Mouse (Mus musculus): ENCODE data around the gene Lrriq1. TPM values are rescaled to one million over a fixed set of nuclear protein-coding genes. Genes with fewer than 3 reads are reported as not detected.

The Lrriq1 gene
- polyA plus RNA-seq, 1 experiment from 2014 or later, result 0.14 TPM

- 6% methylated on average over 11 of the region's 11 CpGs for WGBS
Measured at GRCm38 (mm10) chr10:103030931-103031330, 205.2 kb downstream of the Lrriq1 start.

DNA sequence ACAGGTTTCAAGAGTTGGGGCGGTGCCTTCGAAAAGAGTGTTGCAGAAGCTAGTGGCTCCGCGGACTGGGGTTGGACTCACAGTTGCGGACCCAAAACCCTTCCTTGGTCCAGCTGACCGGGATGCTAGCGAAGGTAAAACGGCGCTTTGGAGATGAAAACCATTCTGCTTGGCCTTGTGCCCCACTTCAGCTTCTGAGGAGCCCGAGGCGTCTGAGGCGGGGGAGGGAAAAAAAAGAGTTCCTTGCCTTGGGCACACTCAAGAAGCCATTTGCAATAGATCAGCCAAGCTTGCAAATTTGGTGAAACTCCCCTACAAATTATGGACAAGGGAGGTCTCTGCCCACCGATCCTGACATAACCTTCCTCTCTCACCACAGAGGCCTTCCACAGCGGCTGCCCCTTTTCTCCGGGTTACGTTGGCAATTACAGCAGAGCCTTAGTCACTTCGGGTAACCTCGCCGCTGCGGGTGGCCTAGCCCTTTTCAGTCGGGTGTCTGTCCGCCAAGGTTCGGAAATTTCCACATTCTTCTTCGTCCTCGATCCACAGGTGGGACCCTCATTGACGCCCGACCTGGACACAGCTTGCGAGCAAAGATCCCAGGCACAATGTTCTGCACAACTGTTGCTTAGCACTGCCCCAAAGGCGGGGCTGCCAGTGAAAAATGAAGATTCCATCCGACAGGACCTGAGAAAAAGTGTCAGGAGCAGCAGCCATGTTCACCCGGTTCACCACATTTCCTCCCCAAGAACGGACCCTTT is 206.2 kb downstream of the Lrriq1 start, which contains the start of gene Alx1:
TSS of gene Alx1 (minus strand) at position 486 of the 761 bp plus-strand sequence.
- Histone ChIP-seq H3K4me3 (ENCODE audit: low read depth, low read length) (no peak within 1 kb of the TSS), H3K36me3 (ENCODE audit: control insufficient read depth, insufficient read depth) (no peaks in the 10 kb centered on the region), H3K4me2 (replicated peaks; ENCODE audit: low read depth) (no peak within 1 kb of the TSS), H3K9ac (ENCODE audit: low read depth, low read length) (no peak within 1 kb of the TSS), H3K4me1 (replicated peaks; ENCODE audit: control insufficient read depth, insufficient read depth, low read length) (no peaks in the 10 kb centered on the region), H3K9me3 (ENCODE audit: control insufficient read depth) (no peaks in the 10 kb centered on the region), H3K27me3 (replicated peaks; ENCODE audit: control insufficient read depth, insufficient read depth, low read length) (peaks cover 86% of the 10 kb centered on the region), H3K27ac (ENCODE audit: low read depth, low read length) (no peak within 1 kb of the TSS)
- no peak for TF ChIP-seq CTCF (IDR thresholded peaks at IDR 0.05; ENCODE audit: low read depth)
- no peak for ATAC-seq
- 3% methylated on average over 32 of the region's 32 CpGs for WGBS

More at GRCm38 (mm10) chr10:103030931-103031330, 205.2 kb downstream of the Lrriq1 start:
- Histone ChIP-seq H3K36me3 (ENCODE audit: control insufficient read depth, insufficient read depth) (no peaks in the 10 kb centered on the region), H3K27me3 (replicated peaks; ENCODE audit: control insufficient read depth, insufficient read depth, low read length) (peaks cover 90% of the 10 kb centered on the region), H3K4me1 (replicated peaks; ENCODE audit: control insufficient read depth, insufficient read depth, low read length) (no peaks in the 10 kb centered on the region), H3K4me2 (replicated peaks; ENCODE audit: low read depth) (no peak overlapping the region), H3K27ac (ENCODE audit: low read depth, low read length) (no peak overlapping the region), H3K4me3 (ENCODE audit: low read depth, low read length) (no peak overlapping the region), H3K9me3 (ENCODE audit: control insufficient read depth) (no peaks in the 10 kb centered on the region), H3K9ac (ENCODE audit: low read depth, low read length) (no peak overlapping the region)
- TF ChIP-seq CTCF (IDR thresholded peaks at IDR 0.05; ENCODE audit: low read depth), result no peak
- ATAC-seq, result no peak

DNA sequence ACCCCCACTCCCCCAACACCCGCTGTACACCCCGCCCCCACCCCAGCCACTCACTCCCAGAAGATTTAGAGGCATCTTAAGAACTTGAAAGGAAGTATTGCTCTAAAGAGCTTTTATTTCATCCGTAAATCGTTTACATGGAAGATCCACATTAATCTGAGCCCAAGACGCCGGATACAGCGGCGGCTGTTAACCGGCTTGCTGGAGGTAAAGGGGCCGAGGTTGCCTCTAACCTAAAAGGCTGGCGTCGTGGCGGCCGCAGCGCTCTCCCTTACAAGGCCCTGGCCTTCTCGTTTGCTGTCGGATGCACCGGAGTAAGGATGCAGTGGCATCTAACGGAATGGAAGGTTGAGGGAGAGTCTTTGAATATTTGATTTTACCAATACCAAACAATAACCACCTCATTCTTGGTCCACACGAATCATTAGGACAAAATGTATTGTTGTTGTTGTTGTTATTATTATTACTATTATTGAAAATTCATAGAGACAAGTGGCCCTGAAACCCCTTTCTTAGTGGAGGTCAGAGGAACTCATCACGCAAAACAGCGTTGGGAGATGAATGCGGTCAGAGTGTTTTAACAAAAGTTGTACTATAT is 206.9 kb downstream of the Lrriq1 start:
- 2% methylated on average over 23 of the region's 23 CpGs for WGBS
- Histone ChIP-seq H3K9me3 (ENCODE audit: control insufficient read depth) (no peaks in the 10 kb centered on the region), H3K36me3 (ENCODE audit: control insufficient read depth, insufficient read depth) (no peaks in the 10 kb centered on the region), H3K9ac (ENCODE audit: low read depth, low read length) (no peak overlapping the region), H3K4me3 (ENCODE audit: low read depth, low read length) (no peak overlapping the region), H3K4me1 (replicated peaks; ENCODE audit: control insufficient read depth, insufficient read depth, low read length) (no peaks in the 10 kb centered on the region), H3K27me3 (replicated peaks; ENCODE audit: control insufficient read depth, insufficient read depth, low read length) (peaks cover 81% of the 10 kb centered on the region), H3K4me2 (replicated peaks; ENCODE audit: low read depth) (no peak overlapping the region), H3K27ac (ENCODE audit: low read depth, low read length) (no peak overlapping the region)
- TF ChIP-seq CTCF (IDR thresholded peaks at IDR 0.05; ENCODE audit: low read depth), result no peak
- ATAC-seq, result no peak

DNA sequence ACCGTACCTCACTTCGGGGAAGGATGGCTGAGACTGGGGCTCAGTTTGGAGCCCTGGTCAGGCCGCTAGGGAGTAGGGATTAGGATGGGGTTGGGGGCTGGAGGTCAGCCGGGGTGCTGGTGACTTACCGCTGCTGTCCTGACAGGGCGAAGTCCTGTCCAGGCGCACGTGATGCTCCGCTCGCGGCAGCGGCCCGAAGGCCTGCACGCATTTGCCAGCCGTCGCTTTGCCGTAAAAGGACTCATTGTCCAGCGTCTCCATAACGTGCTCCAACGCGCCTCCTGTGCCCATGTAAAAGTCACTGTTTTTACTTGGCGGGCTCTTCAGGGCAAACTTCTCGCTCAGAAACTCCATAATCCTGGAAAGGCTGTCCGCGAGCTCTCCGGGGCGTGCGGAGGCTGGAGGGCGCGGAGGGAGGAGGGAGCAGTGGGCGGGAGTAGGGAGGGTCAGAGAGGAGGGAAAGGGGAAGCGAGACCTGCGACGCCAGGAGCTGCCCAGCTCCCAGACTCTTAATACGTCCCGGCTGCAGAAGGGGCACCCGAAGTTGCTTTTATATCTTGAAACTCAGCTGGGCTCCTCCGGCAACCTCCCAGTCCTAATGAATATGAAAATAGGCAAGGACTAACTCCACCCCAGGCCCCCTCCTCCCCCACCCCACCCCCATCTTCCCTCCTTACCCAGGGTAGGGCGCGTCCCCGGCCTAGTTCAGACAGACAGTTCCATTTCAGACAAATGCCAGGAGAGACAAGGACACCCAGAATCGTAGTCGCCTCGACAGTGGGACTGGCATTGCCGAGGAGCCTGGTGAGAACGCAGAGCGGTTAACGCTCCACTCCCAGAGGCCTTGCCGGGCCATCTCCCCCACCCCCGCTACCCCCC is 207.6 kb downstream of the Lrriq1 start:
- no peaks in the 10 kb centered on the region for H3K36me3 ChIP-seq (ENCODE audit: control insufficient read depth, insufficient read depth)
- H3K27me3 ChIP-seq (replicated peaks; ENCODE audit: control insufficient read depth, insufficient read depth, low read length), result peaks cover 84% of the 10 kb centered on the region
- H3K4me3 ChIP-seq (ENCODE audit: low read depth, low read length), result peak overlapping the region; percentile 36
- no peak overlapping the region for H3K27ac ChIP-seq (ENCODE audit: low read depth, low read length)
- 1% methylated on average over 50 of the region's 50 CpGs for WGBS
- no peaks in the 10 kb centered on the region for H3K9me3 ChIP-seq (ENCODE audit: control insufficient read depth)
- TF ChIP-seq CTCF (IDR thresholded peaks at IDR 0.05; ENCODE audit: low read depth), result no peak
- no peak overlapping the region for H3K9ac ChIP-seq (ENCODE audit: low read depth, low read length)
- H3K4me2 ChIP-seq (replicated peaks; ENCODE audit: low read depth), result peak overlapping the region; percentile 61
- H3K4me1 ChIP-seq (replicated peaks; ENCODE audit: control insufficient read depth, insufficient read depth, low read length), result no peaks in the 10 kb centered on the region
- peak; percentile 36 for ATAC-seq

GRCm38 (mm10) chr10:103027931-103028252 is 208.2 kb downstream of the Lrriq1 start:
- H3K4me3 ChIP-seq (ENCODE audit: low read depth, low read length), result peak overlapping the region; percentile 36
- H3K27me3 ChIP-seq (replicated peaks; ENCODE audit: control insufficient read depth, insufficient read depth, low read length), result peaks cover 80% of the 10 kb centered on the region
- WGBS, result under 1% methylated on average over 15 of the region's 15 CpGs

More at GRCm38 (mm10) chr10:103027931-103028252, 208.2 kb downstream of the Lrriq1 start:
- H3K4me1 ChIP-seq (replicated peaks; ENCODE audit: control insufficient read depth, insufficient read depth, low read length), result no peaks in the 10 kb centered on the region
- H3K4me2 ChIP-seq (replicated peaks; ENCODE audit: low read depth), result peak overlapping the region; percentile 61
- no peak for ATAC-seq
- H3K9ac ChIP-seq (ENCODE audit: low read depth, low read length), result no peak overlapping the region
- H3K9me3 ChIP-seq (ENCODE audit: control insufficient read depth), result no peaks in the 10 kb centered on the region
- H3K36me3 ChIP-seq (ENCODE audit: control insufficient read depth, insufficient read depth), result no peaks in the 10 kb centered on the region
- no peak for TF ChIP-seq CTCF (IDR thresholded peaks at IDR 0.05; ENCODE audit: low read depth)
- H3K27ac ChIP-seq (ENCODE audit: low read depth, low read length), result no peak overlapping the region

Data from intestine, postnatal 0 days (tissue).